Mouse (Mus musculus) brain, embryonic 14.5 days (tissue): ENCODE results near the gene Ndufc2. TPM values are rescaled to one million over a fixed set of nuclear protein-coding genes. Genes with fewer than 3 reads are reported as not detected.

ENCODE experiments used
- DNase-seq: peaks from one replicate; pipeline ENCODE4 v3.0.0-alpha.2; 2011; ENCODE audit warnings: low read depth
- CTCF ChIP-seq: fragments of 200-500 bp; IDR thresholded peaks from 2 replicates; pipeline ENCODE4 v1.5.1; 2012; ENCODE audit warnings: inconsistent platforms, mild to moderate bottlenecking, moderate library complexity, borderline replicate concordance; ENCODE audit not compliant: insufficient read depth, insufficient read length; ENCODE audit errors: extremely low read depth
- POLR2A ChIP-seq: fragments of 200-500 bp; IDR thresholded peaks from 2 replicates; pipeline ENCODE4 v1.6.1; 2012; ENCODE audit warnings: mild to moderate bottlenecking, inconsistent platforms, borderline replicate concordance; ENCODE audit not compliant: poor library complexity, insufficient read depth, insufficient read length, severe bottlenecking; ENCODE audit errors: extremely low read depth
- polyA plus RNA-seq: library from polyadenylated mRNA; depleted of rRNA; stranded (reverse); fragments of >200 nt; gene quantifications from 2 replicates; pipeline ENCODE4 v1.2.3, GENCODE M21; 2012

Gene Ndufc2
- polyA plus RNA-seq, 1 experiment, result 236 TPM

- TF ChIP-seq POLR2A (no peak), CTCF (no peak)
- DNase-seq, result no peak
Observed at GRCm38 (mm10) chr7:97394375-97394774, 5.4 kb upstream of the Ndufc2 start.

GRCm38 (mm10) chr7:97398943-97399342 lies 860 bp upstream of the Ndufc2 start:
- TF ChIP-seq POLR2A, result no peak
- no peak for TF ChIP-seq CTCF
- no peak for DNase-seq

- no peak for TF ChIP-seq CTCF
- no peak for TF ChIP-seq POLR2A
- no peak for DNase-seq
Observed at GRCm38 (mm10) chr7:97407145-97407544, 7.3 kb downstream of the Ndufc2 start.

- DNase-seq, result no peak
- TF ChIP-seq POLR2A (no peak), CTCF (no peak)
Observed at GRCm38 (mm10) chr7:97411106-97411505, 11.3 kb downstream of the Ndufc2 start.

- TF ChIP-seq POLR2A (no peak), CTCF (peak; percentile 42; the same call in 1 of the 2 replicates)
- DNase-seq, result no peak
Observed at GRCm38 (mm10) chr7:97411575-97411974, 11.8 kb downstream of the Ndufc2 start.

- no peak for DNase-seq
- TF ChIP-seq CTCF, result no peak
- TF ChIP-seq POLR2A, result no peak
Observed at GRCm38 (mm10) chr7:97413981-97414380, 14.2 kb downstream of the Ndufc2 start.

- no peak for DNase-seq
- TF ChIP-seq CTCF (no peak), POLR2A (no peak)
Observed at GRCm38 (mm10) chr7:97414426-97414825, 14.6 kb downstream of the Ndufc2 start.

GRCm38 (mm10) chr7:97414915-97415687 lies 15.3 kb downstream of the Ndufc2 start:
- TF ChIP-seq CTCF (no peak), POLR2A (no peak)
- DNase-seq, result no peak

- no peak for DNase-seq
- no peak for TF ChIP-seq CTCF
- no peak for TF ChIP-seq POLR2A
Observed at GRCm38 (mm10) chr7:97416473-97416872, 16.7 kb downstream of the Ndufc2 start.

GRCm38 (mm10) chr7:97416906-97417777 lies 17.3 kb downstream of the Ndufc2 start, which contains the start of gene Thrsp:
TSS of gene Thrsp (minus strand) at chr7:97417730.
- TF ChIP-seq CTCF, result no peak
- TF ChIP-seq POLR2A, result no peak
- peak; percentile 84 for DNase-seq

- DNase-seq, result no peak
- TF ChIP-seq POLR2A (no peak), CTCF (no peak)
Observed at GRCm38 (mm10) chr7:97418717-97419116, 18.9 kb downstream of the Ndufc2 start.
